Mouse (Mus musculus): ENCODE measurements around the gene Bmpr1a. TPM values are rescaled to one million over a fixed set of nuclear protein-coding genes. Genes with fewer than 3 reads are reported as not detected.

Gene Bmpr1a
- polyA plus RNA-seq, 1 experiment from 2014 or later: 25.9 TPM

- WGBS: 72% methylated on average over 4 of the region's 4 CpGs
Observed at GRCm38 (mm10) chr14:34535883-34536282, 32.7 kb upstream of the Bmpr1a start.

GRCm38 (mm10) chr14:34533537-34533936, 30.4 kb upstream of the Bmpr1a start:
- ATAC-seq (ENCODE audit: low FRiP score, low TSS enrichment): no peak
- no peak overlapping the region for H3K27ac ChIP-seq (replicated peaks; ENCODE audit: low read depth, low read length)
- H3K9ac ChIP-seq (replicated peaks; ENCODE audit: low read length): no peak overlapping the region
- H3K4me2 ChIP-seq (ENCODE audit: low read length): no peak overlapping the region
- H3K4me1 ChIP-seq (ENCODE audit: control insufficient read depth, insufficient read depth, low read length): no peaks in the 10 kb centered on the region
- 79% methylated on average over 5 of the region's 5 CpGs for WGBS
- H3K36me3 ChIP-seq (ENCODE audit: control insufficient read depth, insufficient read depth, low read length): no peaks in the 10 kb centered on the region
- no peak overlapping the region for H3K4me3 ChIP-seq (replicated peaks; ENCODE audit: low read depth, low read length)
- no peaks in the 10 kb centered on the region for H3K27me3 ChIP-seq (ENCODE audit: control insufficient read depth, insufficient read depth, low read length)
- no peaks in the 10 kb centered on the region for H3K9me3 ChIP-seq (ENCODE audit: control insufficient read depth, low read length)
- no peak for DNase-seq

More at GRCm38 (mm10) chr14:34535883-34536282, 32.7 kb upstream of the Bmpr1a start:
- no peak for DNase-seq
- Histone ChIP-seq H3K9me3 (ENCODE audit: control insufficient read depth, low read length) (no peaks in the 10 kb centered on the region), H3K27ac (replicated peaks; ENCODE audit: low read depth, low read length) (no peak overlapping the region), H3K4me1 (ENCODE audit: control insufficient read depth, insufficient read depth, low read length) (no peaks in the 10 kb centered on the region), H3K36me3 (ENCODE audit: control insufficient read depth, insufficient read depth, low read length) (no peaks in the 10 kb centered on the region), H3K4me2 (ENCODE audit: low read length) (no peak overlapping the region), H3K9ac (replicated peaks; ENCODE audit: low read length) (no peak overlapping the region), H3K27me3 (ENCODE audit: control insufficient read depth, insufficient read depth, low read length) (no peaks in the 10 kb centered on the region), H3K4me3 (replicated peaks; ENCODE audit: low read depth, low read length) (no peak overlapping the region)
- ATAC-seq (ENCODE audit: low FRiP score, low TSS enrichment): no peak

- Histone ChIP-seq H3K27ac (replicated peaks; ENCODE audit: low read depth, low read length) (no peak overlapping the region), H3K9me3 (ENCODE audit: control insufficient read depth, low read length) (no peaks in the 10 kb centered on the region), H3K4me1 (ENCODE audit: control insufficient read depth, insufficient read depth, low read length) (no peaks in the 10 kb centered on the region), H3K4me2 (ENCODE audit: low read length) (no peak overlapping the region), H3K36me3 (ENCODE audit: control insufficient read depth, insufficient read depth, low read length) (no peaks in the 10 kb centered on the region), H3K4me3 (replicated peaks; ENCODE audit: low read depth, low read length) (no peak overlapping the region), H3K27me3 (ENCODE audit: control insufficient read depth, insufficient read depth, low read length) (no peaks in the 10 kb centered on the region), H3K9ac (replicated peaks; ENCODE audit: low read length) (no peak overlapping the region)
- ATAC-seq (ENCODE audit: low FRiP score, low TSS enrichment): no peak
- DNase-seq: no peak
- 89% methylated on average over 6 of the region's 6 CpGs for WGBS
Observed at GRCm38 (mm10) chr14:34532536-34532935, 29.4 kb upstream of the Bmpr1a start.

GRCm38 (mm10) chr14:34528804-34529203, 25.7 kb upstream of the Bmpr1a start:
- Histone ChIP-seq H3K4me1 (ENCODE audit: control insufficient read depth, insufficient read depth, low read length) (no peaks in the 10 kb centered on the region), H3K9ac (replicated peaks; ENCODE audit: low read length) (no peak overlapping the region), H3K4me2 (ENCODE audit: low read length) (no peak overlapping the region), H3K9me3 (ENCODE audit: control insufficient read depth, low read length) (no peaks in the 10 kb centered on the region), H3K4me3 (replicated peaks; ENCODE audit: low read depth, low read length) (no peak overlapping the region), H3K27me3 (ENCODE audit: control insufficient read depth, insufficient read depth, low read length) (no peaks in the 10 kb centered on the region), H3K27ac (replicated peaks; ENCODE audit: low read depth, low read length) (no peak overlapping the region), H3K36me3 (ENCODE audit: control insufficient read depth, insufficient read depth, low read length) (no peaks in the 10 kb centered on the region)
- no peak for DNase-seq
- ATAC-seq (ENCODE audit: low FRiP score, low TSS enrichment): no peak
- WGBS: 72% methylated on average over 8 of the region's 8 CpGs

GRCm38 (mm10) chr14:34522701-34523100, 19.6 kb upstream of the Bmpr1a start, which contains the start of gene 9230112D13Rik:
Gene 9230112D13Rik, minus strand, starts transcription at chr14:34522801.
- H3K4me2 ChIP-seq (ENCODE audit: low read length): no peak within 1 kb of the TSS
- no peaks in the 10 kb centered on the region for H3K9me3 ChIP-seq (ENCODE audit: control insufficient read depth, low read length)
- H3K9ac ChIP-seq (replicated peaks; ENCODE audit: low read length): no peak within 1 kb of the TSS
- no peak within 1 kb of the TSS for H3K27ac ChIP-seq (replicated peaks; ENCODE audit: low read depth, low read length)
- no peaks in the 10 kb centered on the region for H3K4me1 ChIP-seq (ENCODE audit: control insufficient read depth, insufficient read depth, low read length)
- WGBS: 92% methylated on average over 8 of the region's 8 CpGs
- ATAC-seq (ENCODE audit: low FRiP score, low TSS enrichment) (no peak), DNase-seq (no peak)
- no peak within 1 kb of the TSS for H3K4me3 ChIP-seq (replicated peaks; ENCODE audit: low read depth, low read length)
- no peaks in the 10 kb centered on the region for H3K36me3 ChIP-seq (ENCODE audit: control insufficient read depth, insufficient read depth, low read length)
- H3K27me3 ChIP-seq (ENCODE audit: control insufficient read depth, insufficient read depth, low read length): no peaks in the 10 kb centered on the region

GRCm38 (mm10) chr14:34517959-34518544, 14.9 kb upstream of the Bmpr1a start:
- ATAC-seq (ENCODE audit: low FRiP score, low TSS enrichment) (no peak), DNase-seq (no peak)
- H3K27ac ChIP-seq (replicated peaks; ENCODE audit: low read depth, low read length): no peak overlapping the region
- no peaks in the 10 kb centered on the region for H3K27me3 ChIP-seq (ENCODE audit: control insufficient read depth, insufficient read depth, low read length)
- no peak overlapping the region for H3K4me3 ChIP-seq (replicated peaks; ENCODE audit: low read depth, low read length)
- WGBS: 92% methylated on average over 8 of the region's 8 CpGs
- no peak overlapping the region for H3K4me2 ChIP-seq (ENCODE audit: low read length)
- no peak overlapping the region for H3K9ac ChIP-seq (replicated peaks; ENCODE audit: low read length)
- no peaks in the 10 kb centered on the region for H3K4me1 ChIP-seq (ENCODE audit: control insufficient read depth, insufficient read depth, low read length)
- no peaks in the 10 kb centered on the region for H3K36me3 ChIP-seq (ENCODE audit: control insufficient read depth, insufficient read depth, low read length)
- no peaks in the 10 kb centered on the region for H3K9me3 ChIP-seq (ENCODE audit: control insufficient read depth, low read length)

- WGBS: 93% methylated on average over 10 of the region's 10 CpGs
- no peaks in the 10 kb centered on the region for H3K27me3 ChIP-seq (ENCODE audit: control insufficient read depth, insufficient read depth, low read length)
- no peak for DNase-seq
- H3K9me3 ChIP-seq (ENCODE audit: control insufficient read depth, low read length): no peaks in the 10 kb centered on the region
- H3K4me3 ChIP-seq (replicated peaks; ENCODE audit: low read depth, low read length): no peak overlapping the region
- no peaks in the 10 kb centered on the region for H3K4me1 ChIP-seq (ENCODE audit: control insufficient read depth, insufficient read depth, low read length)
- ATAC-seq (ENCODE audit: low FRiP score, low TSS enrichment): no peak
- H3K27ac ChIP-seq (replicated peaks; ENCODE audit: low read depth, low read length): no peak overlapping the region
- H3K4me2 ChIP-seq (ENCODE audit: low read length): no peak overlapping the region
- no peaks in the 10 kb centered on the region for H3K36me3 ChIP-seq (ENCODE audit: control insufficient read depth, insufficient read depth, low read length)
- H3K9ac ChIP-seq (replicated peaks; ENCODE audit: low read length): no peak overlapping the region
Observed at GRCm38 (mm10) chr14:34516960-34517577, 13.9 kb upstream of the Bmpr1a start.

- DNase-seq (no peak), ATAC-seq (ENCODE audit: low FRiP score, low TSS enrichment) (no peak)
- no peak overlapping the region for H3K4me3 ChIP-seq (replicated peaks; ENCODE audit: low read depth, low read length)
- H3K27ac ChIP-seq (replicated peaks; ENCODE audit: low read depth, low read length): no peak overlapping the region
- no peaks in the 10 kb centered on the region for H3K9me3 ChIP-seq (ENCODE audit: control insufficient read depth, low read length)
- no peaks in the 10 kb centered on the region for H3K4me1 ChIP-seq (ENCODE audit: control insufficient read depth, insufficient read depth, low read length)
- H3K4me2 ChIP-seq (ENCODE audit: low read length): no peak overlapping the region
- 92% methylated on average over 5 of the region's 5 CpGs for WGBS
- H3K27me3 ChIP-seq (ENCODE audit: control insufficient read depth, insufficient read depth, low read length): no peaks in the 10 kb centered on the region
- H3K9ac ChIP-seq (replicated peaks; ENCODE audit: low read length): no peak overlapping the region
- no peaks in the 10 kb centered on the region for H3K36me3 ChIP-seq (ENCODE audit: control insufficient read depth, insufficient read depth, low read length)
Observed at GRCm38 (mm10) chr14:34515860-34516259, 12.7 kb upstream of the Bmpr1a start.

GRCm38 (mm10) chr14:34514120-34514519, 11.0 kb upstream of the Bmpr1a start:
- Histone ChIP-seq H3K27ac (replicated peaks; ENCODE audit: low read depth, low read length) (no peak overlapping the region), H3K27me3 (ENCODE audit: control insufficient read depth, insufficient read depth, low read length) (no peaks in the 10 kb centered on the region), H3K9me3 (ENCODE audit: control insufficient read depth, low read length) (no peaks in the 10 kb centered on the region), H3K36me3 (ENCODE audit: control insufficient read depth, insufficient read depth, low read length) (no peaks in the 10 kb centered on the region), H3K4me1 (ENCODE audit: control insufficient read depth, insufficient read depth, low read length) (no peaks in the 10 kb centered on the region), H3K4me2 (ENCODE audit: low read length) (no peak overlapping the region), H3K4me3 (replicated peaks; ENCODE audit: low read depth, low read length) (no peak overlapping the region), H3K9ac (replicated peaks; ENCODE audit: low read length) (no peak overlapping the region)
- no peak for DNase-seq
- 56% methylated on average over 6 of the region's 6 CpGs for WGBS
- ATAC-seq (ENCODE audit: low FRiP score, low TSS enrichment): no peak
